Mouse (Mus musculus): Measurements from ENCODE around the gene Rreb1.

- TF ChIP-seq CTCF (conservative IDR thresholded peaks at IDR 0.05; ENCODE audit: low read length) (peak; percentile 94), POU5F1 (IDR thresholded peaks at IDR 0.05; ENCODE audit: borderline replicate concordance, low read length) (no peak)
Measured at GRCm38 (mm10) chr13:37969337-37969736, 191.1 kb downstream of the Rreb1 start.

All from E14TG2a.4 (cell line).